Mouse (Mus musculus): ENCODE data around the gene Fcgrt. TPM values are rescaled to one million over a fixed set of nuclear protein-coding genes. Genes with fewer than 3 reads are reported as not detected.
"Not testable (repeated sequence)": the region's sequence is repeated elsewhere in the genome, so short reads cannot be mapped to it uniquely, and the experiment has no call there.

The Fcgrt gene
- 30.8 and 38.9 TPM in 2 replicates for polyA plus RNA-seq (2012; rRNA removed)

- Histone ChIP-seq H3K4me1 (replicated peaks; ENCODE audit: control insufficient read depth, insufficient read depth, low read length) (0 out of 2 replicates have a peak, but pooled peaks cover 2% of the 10 kb centered on the region), H3K36me3 (ENCODE audit: control insufficient read depth, insufficient read depth, low read length) (no peaks in the 10 kb centered on the region), H3K27ac (ENCODE audit: control insufficient read depth, insufficient read depth, low read length) (no peak within 1 kb of the TSS), H3K27me3 (ENCODE audit: control insufficient read depth, insufficient read depth, low read length) (no peaks in the 10 kb centered on the region), H3K4me3 (ENCODE audit: control insufficient read depth, insufficient read depth, low read length) (no peak within 1 kb of the TSS)
- 62% methylated on average over 7 of the region's 7 CpGs for WGBS
- no peak for DNase-seq
- TF ChIP-seq POLR2A (IDR thresholded peaks at IDR 0.05; ENCODE audit: control insufficient read depth, extremely low read depth, insufficient read depth, low read length, poor library complexity) (0 out of 2 replicates have a peak, but pooled peaks have one; percentile 8), CTCF (IDR thresholded peaks at IDR 0.05; ENCODE audit: borderline replicate concordance, control insufficient read depth, extremely low read depth, insufficient read depth, low read length, poor library complexity) (no peak)
Observed at GRCm38 (mm10) chr7:45103652-45104180, at the start of gene Fcgrt. Fcgrt (minus strand) TSS chr7:45103851.

GRCm38 (mm10) chr7:45153052-45153451 is 49.4 kb upstream of the Fcgrt start:
- H3K4me3 ChIP-seq (ENCODE audit: control insufficient read depth, insufficient read depth, low read length); DNase-seq: not testable (repeated sequence)
- 88% methylated on average over 2 of the region's 2 CpGs for WGBS

GRCm38 (mm10) chr7:45151303-45151702 is 47.7 kb upstream of the Fcgrt start:
- 93% methylated on average over 11 of the region's 11 CpGs for whole genome bisulfite sequencing
- Histone ChIP-seq H3K4me1 (replicated peaks; ENCODE audit: control insufficient read depth, insufficient read depth, low read length) (peaks cover 7% of the 10 kb centered on the region), H3K4me3 (ENCODE audit: control insufficient read depth, insufficient read depth, low read length) (no peak overlapping the region), H3K27ac (ENCODE audit: control insufficient read depth, insufficient read depth, low read length) (no peak overlapping the region), H3K36me3 (ENCODE audit: control insufficient read depth, insufficient read depth, low read length) (no peaks in the 10 kb centered on the region), H3K27me3 (ENCODE audit: control insufficient read depth, insufficient read depth, low read length) (no peaks in the 10 kb centered on the region)
- TF ChIP-seq POLR2A (IDR thresholded peaks at IDR 0.05; ENCODE audit: control insufficient read depth, extremely low read depth, insufficient read depth, low read length, poor library complexity) (no peak), CTCF (IDR thresholded peaks at IDR 0.05; ENCODE audit: borderline replicate concordance, control insufficient read depth, extremely low read depth, insufficient read depth, low read length, poor library complexity) (no peak)
- no peak for DNase-seq

More at GRCm38 (mm10) chr7:45153052-45153451, 49.4 kb upstream of the Fcgrt start:
- H3K36me3 ChIP-seq (ENCODE audit: control insufficient read depth, insufficient read depth, low read length); H3K27ac ChIP-seq (ENCODE audit: control insufficient read depth, insufficient read depth, low read length); H3K27me3 ChIP-seq (ENCODE audit: control insufficient read depth, insufficient read depth, low read length); H3K4me1 ChIP-seq (replicated peaks; ENCODE audit: control insufficient read depth, insufficient read depth, low read length): not testable (repeated sequence)

DNA sequence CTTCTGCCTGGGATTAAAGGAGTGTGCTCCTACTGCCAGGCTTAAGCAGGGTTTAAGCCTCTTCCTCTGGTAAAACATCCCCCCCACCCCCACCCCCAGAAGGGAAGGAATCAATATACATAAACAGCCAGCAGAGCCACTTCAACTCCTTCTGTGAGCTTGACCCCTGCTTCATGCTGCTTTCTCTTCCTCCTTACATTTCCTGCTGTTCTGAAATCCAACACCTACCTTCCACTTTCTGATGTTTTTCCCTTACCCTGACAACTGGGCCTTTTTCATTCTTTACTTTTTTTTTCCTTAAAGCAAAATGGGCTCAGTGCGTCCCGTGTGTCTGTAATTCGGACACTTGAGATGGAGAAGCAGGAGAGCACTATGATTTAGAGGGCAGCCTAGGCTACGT is 46.7 kb upstream of the Fcgrt start:
- WGBS: 92% methylated on average over 4 of the region's 4 CpGs
- no peak overlapping the region for H3K27ac ChIP-seq (ENCODE audit: control insufficient read depth, insufficient read depth, low read length)
- H3K4me1 ChIP-seq (replicated peaks; ENCODE audit: control insufficient read depth, insufficient read depth, low read length): peaks cover 7% of the 10 kb centered on the region

GRCm38 (mm10) chr7:45149545-45149944 is 45.9 kb upstream of the Fcgrt start:
- H3K27ac ChIP-seq (ENCODE audit: control insufficient read depth, insufficient read depth, low read length): no peak overlapping the region
- WGBS: 93% methylated on average over 6 of the region's 6 CpGs
- H3K27me3 ChIP-seq (ENCODE audit: control insufficient read depth, insufficient read depth, low read length): no peaks in the 10 kb centered on the region
- no peak overlapping the region for H3K4me3 ChIP-seq (ENCODE audit: control insufficient read depth, insufficient read depth, low read length)
- TF ChIP-seq POLR2A (IDR thresholded peaks at IDR 0.05; ENCODE audit: control insufficient read depth, extremely low read depth, insufficient read depth, low read length, poor library complexity): no peak
- TF ChIP-seq CTCF (IDR thresholded peaks at IDR 0.05; ENCODE audit: borderline replicate concordance, control insufficient read depth, extremely low read depth, insufficient read depth, low read length, poor library complexity): no peak
- H3K4me1 ChIP-seq (replicated peaks; ENCODE audit: control insufficient read depth, insufficient read depth, low read length): peaks cover 3% of the 10 kb centered on the region
- DNase-seq: no peak
- H3K36me3 ChIP-seq (ENCODE audit: control insufficient read depth, insufficient read depth, low read length): no peaks in the 10 kb centered on the region

More for the DNA sequence above, 46.7 kb upstream of the Fcgrt start:
- no peak for DNase-seq
- H3K36me3 ChIP-seq (ENCODE audit: control insufficient read depth, insufficient read depth, low read length): no peaks in the 10 kb centered on the region
- TF ChIP-seq CTCF (IDR thresholded peaks at IDR 0.05; ENCODE audit: borderline replicate concordance, control insufficient read depth, extremely low read depth, insufficient read depth, low read length, poor library complexity) (no peak), POLR2A (IDR thresholded peaks at IDR 0.05; ENCODE audit: control insufficient read depth, extremely low read depth, insufficient read depth, low read length, poor library complexity) (no peak)
- H3K27me3 ChIP-seq (ENCODE audit: control insufficient read depth, insufficient read depth, low read length): no peaks in the 10 kb centered on the region
- H3K4me3 ChIP-seq (ENCODE audit: control insufficient read depth, insufficient read depth, low read length): no peak overlapping the region

- H3K4me3 ChIP-seq (ENCODE audit: control insufficient read depth, insufficient read depth, low read length): no peak overlapping the region
- TF ChIP-seq POLR2A (IDR thresholded peaks at IDR 0.05; ENCODE audit: control insufficient read depth, extremely low read depth, insufficient read depth, low read length, poor library complexity) (no peak), CTCF (IDR thresholded peaks at IDR 0.05; ENCODE audit: borderline replicate concordance, control insufficient read depth, extremely low read depth, insufficient read depth, low read length, poor library complexity) (no peak)
- no peaks in the 10 kb centered on the region for H3K36me3 ChIP-seq (ENCODE audit: control insufficient read depth, insufficient read depth, low read length)
- no peaks in the 10 kb centered on the region for H3K27me3 ChIP-seq (ENCODE audit: control insufficient read depth, insufficient read depth, low read length)
- 84% methylated on average over 4 of the region's 4 CpGs for WGBS
- peaks cover 1% of the 10 kb centered on the region for H3K4me1 ChIP-seq (replicated peaks; ENCODE audit: control insufficient read depth, insufficient read depth, low read length)
- no peak overlapping the region for H3K27ac ChIP-seq (ENCODE audit: control insufficient read depth, insufficient read depth, low read length)
- DNase-seq: no peak
Observed at GRCm38 (mm10) chr7:45148534-45149098, 45.0 kb upstream of the Fcgrt start.

- no peaks in the 10 kb centered on the region for H3K36me3 ChIP-seq (ENCODE audit: control insufficient read depth, insufficient read depth, low read length)
Observed at GRCm38 (mm10) chr7:45147899-45148298, 44.2 kb upstream of the Fcgrt start.

More at GRCm38 (mm10) chr7:45147899-45148298, 44.2 kb upstream of the Fcgrt start:
- no peak for DNase-seq
- no peak overlapping the region for H3K27ac ChIP-seq (ENCODE audit: control insufficient read depth, insufficient read depth, low read length)
- peaks cover 2% of the 10 kb centered on the region for H3K4me1 ChIP-seq (replicated peaks; ENCODE audit: control insufficient read depth, insufficient read depth, low read length)
- TF ChIP-seq CTCF (IDR thresholded peaks at IDR 0.05; ENCODE audit: borderline replicate concordance, control insufficient read depth, extremely low read depth, insufficient read depth, low read length, poor library complexity) (no peak), POLR2A (IDR thresholded peaks at IDR 0.05; ENCODE audit: control insufficient read depth, extremely low read depth, insufficient read depth, low read length, poor library complexity) (no peak)
- H3K27me3 ChIP-seq (ENCODE audit: control insufficient read depth, insufficient read depth, low read length): no peaks in the 10 kb centered on the region
- 99% methylated on average over 11 of the region's 11 CpGs for WGBS
- H3K4me3 ChIP-seq (ENCODE audit: control insufficient read depth, insufficient read depth, low read length): no peak overlapping the region

Data from thymus, adult 2 months (tissue).